Mouse (Mus musculus) E14TG2a.4 (cell line): ENCODE measurements around the gene Sept1.

Experiments used
- CTCF ChIP-seq: conservative IDR thresholded peaks from 2 replicates; pipeline ENCODE4 v1.5.1; 2014; ENCODE audit warnings: low read length
- NANOG ChIP-seq: IDR thresholded peaks from 2 replicates; pipeline ENCODE4 v1.6.1; 2014; ENCODE audit warnings: borderline replicate concordance, low read length, mixed read lengths
- POU5F1 ChIP-seq: IDR thresholded peaks from 2 replicates; pipeline ENCODE4 v1.6.1; 2014; ENCODE audit warnings: low read length, borderline replicate concordance

GRCm38 (mm10) chr7:127166501-127166900 lies 66.4 kb downstream of the Sept1 start:
- TF ChIP-seq CTCF: no peak
- TF ChIP-seq POU5F1: no peak
- TF ChIP-seq NANOG: no peak
